Mouse (Mus musculus): ENCODE measurements around the gene Msln.

Gene Msln

DNA sequence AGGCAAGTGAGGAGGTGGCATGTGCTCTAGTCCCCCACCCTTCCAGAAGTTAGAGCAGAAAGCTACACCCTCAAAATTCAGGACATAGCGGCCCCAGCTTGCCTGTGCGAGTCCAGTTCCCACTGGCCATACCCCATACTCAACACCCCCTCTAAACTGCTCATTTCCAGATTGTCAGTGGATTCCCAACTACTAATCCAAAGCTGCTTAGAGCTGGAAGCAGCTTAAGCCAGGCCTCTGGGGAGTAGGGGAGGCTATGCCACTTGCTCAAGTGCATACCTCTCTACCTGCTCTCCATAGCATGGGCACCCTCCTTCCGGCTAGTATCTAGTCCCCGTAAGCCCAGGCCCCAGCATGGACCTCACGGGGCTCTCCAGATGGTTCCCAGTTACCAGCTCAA is 32.7 kb downstream of the Msln start:
- DNase-seq, result no peak

GRCm38 (mm10) chr17:25717691-25718090 is 36.5 kb downstream of the Msln start:
- no peak for DNase-seq

DNA sequence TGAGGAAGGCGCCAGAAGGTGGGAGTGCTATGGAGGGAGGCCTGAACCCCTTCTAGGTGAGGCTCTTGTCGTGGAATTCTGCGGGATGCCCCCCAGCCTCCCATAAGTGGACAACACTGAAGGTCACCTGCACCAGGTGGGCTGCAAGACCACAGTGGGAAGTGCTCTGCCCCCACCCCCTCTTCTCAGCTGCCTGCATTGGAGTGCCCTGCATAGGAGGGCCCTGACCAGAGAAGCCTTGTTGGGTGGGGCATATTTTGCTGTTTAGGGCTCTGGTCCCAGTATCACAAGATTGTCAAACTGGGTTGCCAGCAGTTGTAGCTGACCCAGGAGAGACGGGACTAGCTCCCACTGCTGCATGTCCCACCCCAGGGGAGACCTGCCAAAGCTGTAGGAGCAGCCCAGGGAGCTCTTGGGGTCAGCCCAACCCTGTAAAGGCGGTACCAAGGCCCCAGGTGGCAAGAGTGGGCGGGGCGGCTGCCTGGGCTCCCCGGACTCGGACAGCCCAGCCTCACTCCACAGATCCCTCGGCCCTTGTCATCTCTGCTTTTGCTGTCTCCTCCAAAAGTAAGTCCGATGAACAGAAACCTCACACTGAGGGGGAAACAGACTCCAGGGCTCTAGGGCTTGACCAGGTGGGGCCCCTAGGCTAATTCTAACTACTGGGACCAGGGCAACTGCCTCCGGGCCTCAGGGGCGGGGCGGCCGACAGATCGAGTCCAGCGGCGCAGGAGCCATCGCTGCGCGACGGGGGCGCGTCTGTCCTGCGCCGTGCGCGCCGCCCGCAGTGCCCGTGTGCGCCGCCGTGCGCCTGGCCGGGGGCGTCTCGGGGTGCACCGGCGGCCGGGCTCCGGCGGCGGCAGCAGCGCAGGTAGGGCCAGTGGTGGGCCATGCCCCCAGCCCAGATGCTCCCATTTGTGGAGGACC is 37.2 kb downstream of the Msln start, which contains the start of gene Gng13:
TSS of gene Gng13 (plus strand) at position 461 of the 927 bp plus-strand sequence.
- no peak for DNase-seq

DNA sequence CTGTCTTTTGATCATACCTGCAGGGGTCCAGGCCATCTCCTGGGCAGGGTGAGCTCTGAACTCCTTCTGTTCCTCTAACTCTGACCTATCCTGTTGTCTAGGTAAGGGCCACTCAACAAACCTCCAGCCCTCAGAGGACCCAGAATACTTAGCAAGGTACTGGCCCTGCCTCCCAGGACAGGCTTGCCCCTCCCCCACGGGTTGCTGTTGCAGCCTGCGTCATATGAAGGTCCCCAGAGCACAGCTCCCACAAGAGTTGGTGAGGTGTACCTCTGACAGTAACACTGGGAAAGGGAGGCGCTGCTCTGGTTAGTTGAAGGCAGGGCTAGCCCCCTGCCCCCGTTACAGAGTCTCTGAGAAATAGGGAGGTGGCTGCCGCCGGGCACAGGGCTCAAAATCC is 38.0 kb downstream of the Msln start:
- DNase-seq, result no peak

DNA sequence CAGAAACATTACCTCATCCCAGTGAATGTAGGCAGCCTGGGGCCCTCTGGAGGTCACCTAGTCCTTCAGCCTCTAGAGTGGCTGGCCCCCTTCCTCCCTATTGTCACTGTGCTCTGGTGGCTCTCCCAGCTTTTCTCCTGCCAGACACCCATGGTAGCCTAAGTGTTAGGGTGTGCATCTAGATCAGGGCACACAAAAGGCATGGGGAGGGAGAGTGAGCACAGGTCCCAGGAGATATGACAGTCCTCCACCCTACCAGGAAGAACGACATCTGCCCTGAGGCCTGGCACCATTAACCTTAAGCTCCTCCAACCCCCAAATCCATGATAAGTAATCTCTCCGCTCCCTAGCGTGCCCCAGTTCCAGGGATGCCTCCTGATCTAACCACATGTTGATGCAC is 38.6 kb downstream of the Msln start:
- DNase-seq, result no peak

DNA sequence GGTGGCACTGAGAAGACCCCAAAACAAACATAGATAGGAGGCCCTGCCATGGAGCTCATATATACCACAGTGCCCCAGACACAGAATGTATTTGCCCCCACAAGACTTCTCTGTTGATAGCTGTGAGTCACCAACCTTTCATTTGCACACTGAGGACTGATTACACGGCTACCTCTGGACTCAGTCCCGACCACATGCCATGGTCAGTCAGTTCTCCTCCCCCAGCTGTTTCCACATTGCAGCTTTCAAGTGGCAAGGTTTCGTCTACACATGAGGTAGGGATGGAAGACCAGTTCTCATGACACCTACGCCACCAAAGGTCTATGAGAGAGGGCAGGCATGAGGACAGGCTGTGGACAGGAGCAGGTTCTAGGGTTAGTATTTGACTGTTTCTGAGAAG is 43.0 kb downstream of the Msln start:
- DNase-seq, result no peak

GRCm38 (mm10) chr17:25709994-25710393 is 44.2 kb downstream of the Msln start:
- DNase-seq, result no peak

DNA sequence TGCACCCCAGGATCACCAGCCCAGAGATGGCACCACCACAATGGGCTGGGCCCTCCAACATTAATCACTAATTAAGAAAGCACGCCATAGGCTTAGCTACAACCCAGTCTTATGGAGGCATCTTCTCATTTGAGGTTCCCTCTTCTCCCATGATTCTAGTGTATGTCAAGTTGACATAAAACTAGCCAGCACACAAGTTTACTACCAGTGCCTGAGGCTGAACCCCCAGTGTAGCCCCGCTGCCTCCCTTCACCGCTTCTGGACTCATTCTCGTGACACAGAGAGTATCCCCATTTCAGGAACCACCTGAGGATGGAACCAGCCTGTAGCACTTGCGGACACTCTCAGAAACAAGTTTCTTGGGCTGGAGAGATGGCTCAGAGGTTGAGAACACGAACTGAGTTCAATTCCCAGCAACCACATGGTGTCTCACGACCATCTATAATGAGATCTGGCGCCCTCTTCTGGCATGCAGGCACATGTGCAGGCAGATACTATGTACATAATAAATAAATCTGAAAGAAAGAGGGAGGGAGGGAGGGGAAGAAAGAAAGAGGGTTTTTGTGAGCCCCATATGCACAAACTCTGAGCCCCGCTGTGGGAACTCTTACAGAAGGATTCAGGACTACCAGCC is 53.2 kb downstream of the Msln start:
- DNase-seq, result no peak

Data from cerebellum, postnatal 14 days (tissue).